Mouse (Mus musculus) frontal cortex, adult 2 months (tissue): ENCODE results near the gene Ndufv3. TPM values are rescaled to one million over a fixed set of nuclear protein-coding genes. Genes with fewer than 3 reads are reported as not detected.

Source experiments
- polyA plus RNA-seq: library from polyadenylated mRNA; depleted of rRNA; stranded (reverse); fragments of >200 nt; gene quantifications from 2 replicates; pipeline ENCODE4 v1.2.3, GENCODE M21; 2012; rRNA removed

Ndufv3 gene
- polyA plus RNA-seq, 1 experiment, result 313 TPM

Other genes starting within 250 kb of the Ndufv3 start
- gene Rsph1, start 242.7 kb upstream of the Ndufv3 start, polyA plus RNA-seq, result 4.7 and 4.8 TPM in 2 replicates
- 13.3 and 13.6 TPM in 2 replicates for gene Slc37a1, start 233.3 kb upstream of the Ndufv3 start, polyA plus RNA-seq
- gene Pde9a, start 133.9 kb upstream of the Ndufv3 start, polyA plus RNA-seq, result 28.6 and 29.6 TPM in 2 replicates
- 24.8 and 30.3 TPM in 2 replicates for gene Wdr4, start 135 bp upstream of the Ndufv3 start, polyA plus RNA-seq
- gene Pknox1, start 44.6 kb downstream of the Ndufv3 start, polyA plus RNA-seq, result 27.2 and 31.0 TPM in 2 replicates
- gene Cbs, start 117.1 kb downstream of the Ndufv3 start, polyA plus RNA-seq, result 32.1 and 35.1 TPM in 2 replicates
- 159 and 172 TPM in 2 replicates for gene U2af1, start 138.8 kb downstream of the Ndufv3 start, polyA plus RNA-seq
- 0.20 TPM in 1 of 2 replicates, not detected in the other for gene Cryaa, start 157.7 kb downstream of the Ndufv3 start, polyA plus RNA-seq